Mouse (Mus musculus): ENCODE measurements around the gene Timm10.
"Not testable (repeated sequence)": the region's sequence is repeated elsewhere in the genome, so short reads cannot be mapped to it uniquely, and the experiment has no call there.

Timm10 gene

DNA sequence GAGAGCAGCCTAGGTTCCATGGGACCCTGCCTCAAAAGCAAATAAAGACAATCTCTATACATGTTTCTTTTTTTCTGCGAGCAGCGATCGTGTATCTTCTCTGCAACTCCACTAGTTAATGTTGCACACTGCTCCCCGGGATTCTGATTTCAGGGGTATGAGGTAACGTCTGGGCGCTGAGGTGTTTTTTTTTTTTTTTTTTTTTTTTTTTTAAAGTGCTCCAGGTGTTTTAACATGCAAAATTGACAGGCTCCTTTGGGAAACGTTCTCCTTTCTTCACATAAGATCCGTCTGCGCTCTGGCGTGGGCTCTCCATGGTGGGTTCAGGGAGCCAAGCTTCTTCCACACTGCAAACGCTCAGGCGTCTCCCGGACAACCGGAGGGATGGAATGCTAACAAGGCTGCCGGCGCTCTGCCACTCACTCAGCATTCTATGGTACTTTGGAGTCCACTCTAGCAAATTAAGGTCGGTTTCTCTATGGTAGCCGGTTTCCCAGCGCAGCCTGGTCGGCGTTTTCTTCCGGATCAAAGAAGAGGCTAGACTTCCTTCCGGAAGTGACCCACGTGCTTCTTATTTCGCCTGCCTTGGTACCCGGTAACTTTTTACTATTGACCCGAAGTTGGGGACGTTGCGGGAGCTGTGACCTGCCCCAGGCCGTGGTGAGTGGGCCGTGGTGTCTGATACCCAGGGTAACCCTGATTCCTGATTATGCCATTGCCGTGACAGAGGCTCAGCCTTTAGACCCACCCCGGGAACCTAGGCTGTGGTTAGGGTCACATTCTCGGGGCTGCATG is at the start of gene Timm10:
Timm10 (plus strand) TSS at position 510 of the 795 bp plus-strand sequence.
- peak; percentile 71 for DNase-seq

DNA sequence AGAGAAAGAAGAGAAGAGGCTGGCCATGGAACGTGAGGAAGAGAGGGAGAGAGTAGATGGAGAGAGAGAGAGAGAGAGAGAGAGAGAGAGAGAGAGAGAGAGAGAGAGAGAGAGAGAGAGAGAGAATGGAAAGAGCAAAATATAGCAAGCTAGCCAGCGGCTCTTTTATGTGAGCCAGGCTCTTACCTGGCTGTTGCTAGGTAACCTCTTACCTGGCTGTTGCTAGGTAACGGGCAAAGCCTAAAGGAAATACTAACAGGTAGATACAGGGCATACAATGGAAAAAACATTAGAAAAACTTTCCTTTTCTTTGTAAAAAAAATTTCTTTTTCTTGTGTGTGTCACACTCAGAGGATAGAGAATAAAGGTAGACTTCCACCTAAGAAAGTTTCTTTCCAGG is 49.1 kb upstream of the Timm10 start:
- no peak for DNase-seq

DNA sequence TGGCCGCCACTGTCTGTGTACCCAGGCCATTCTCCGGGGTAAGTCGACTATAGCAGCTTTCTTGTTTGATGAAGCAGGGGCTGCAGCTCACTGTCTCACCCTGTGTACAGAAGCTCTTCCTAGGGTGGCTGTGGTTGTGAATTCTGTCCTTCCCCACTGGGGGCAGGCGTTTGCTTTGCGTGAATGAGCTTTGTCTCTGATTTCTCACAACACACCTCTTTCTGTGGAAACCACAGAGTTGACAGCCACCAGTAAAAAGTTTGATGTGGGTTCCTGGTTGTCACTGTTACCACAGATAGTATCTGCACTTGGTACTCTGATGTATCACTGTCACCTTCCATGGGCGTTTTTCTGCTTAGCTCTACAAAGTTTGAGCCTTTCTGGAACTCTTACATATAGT is 47.6 kb upstream of the Timm10 start:
- peak; percentile 55 for DNase-seq

DNA sequence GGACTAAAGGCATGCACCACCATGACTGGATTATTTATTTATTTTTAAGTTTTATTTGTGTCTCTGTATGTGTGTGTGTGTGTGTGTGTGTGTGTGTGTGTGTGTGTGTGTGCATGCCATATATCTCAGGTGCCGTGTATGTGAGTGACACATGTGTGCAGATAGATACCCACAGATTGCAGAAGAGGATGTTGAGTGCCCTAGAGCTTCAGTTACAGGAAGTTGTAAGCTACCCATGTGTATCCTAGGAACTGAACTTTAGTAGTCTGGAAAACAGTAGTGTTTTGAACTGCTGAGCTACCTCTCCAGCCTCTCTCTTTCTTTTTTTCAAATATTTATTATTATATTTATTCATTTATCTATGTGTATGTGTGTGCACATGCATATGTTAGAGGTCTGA is 43.5 kb upstream of the Timm10 start:
- no peak for DNase-seq

DNA sequence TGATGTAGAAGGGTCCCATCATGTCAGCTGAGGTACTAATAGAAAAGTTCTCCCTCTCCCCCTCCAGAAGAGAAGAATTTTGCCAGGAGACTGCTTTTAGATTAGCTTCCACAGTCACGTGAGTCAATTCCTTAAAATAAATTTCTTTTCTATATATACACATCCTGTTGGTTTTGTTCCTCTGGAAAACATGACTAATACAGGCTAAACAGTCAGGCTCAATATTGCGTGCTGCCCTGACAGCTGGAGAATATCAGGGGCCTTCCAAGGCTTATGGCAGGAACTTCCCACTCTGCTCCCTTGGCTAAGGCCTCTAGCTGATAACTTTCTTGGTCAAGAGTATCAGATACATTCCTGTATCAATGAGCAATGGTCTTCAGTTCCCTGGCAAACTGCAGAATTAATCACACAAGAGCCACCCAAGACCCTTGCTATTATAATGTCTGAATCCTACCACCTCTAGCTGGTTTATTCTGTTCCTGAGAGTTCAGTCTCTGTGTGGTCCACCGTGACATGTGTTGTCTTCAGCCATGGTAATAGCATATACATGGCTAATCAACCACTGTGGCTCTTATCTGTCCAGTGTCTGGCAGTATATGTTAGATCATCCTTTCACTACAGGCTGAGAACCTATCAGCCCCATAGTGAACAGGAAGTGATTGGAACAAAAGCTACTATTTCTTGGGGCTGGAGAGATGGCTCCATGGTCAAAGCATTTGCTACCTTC is 42.8 kb upstream of the Timm10 start:
- no peak for DNase-seq

DNA sequence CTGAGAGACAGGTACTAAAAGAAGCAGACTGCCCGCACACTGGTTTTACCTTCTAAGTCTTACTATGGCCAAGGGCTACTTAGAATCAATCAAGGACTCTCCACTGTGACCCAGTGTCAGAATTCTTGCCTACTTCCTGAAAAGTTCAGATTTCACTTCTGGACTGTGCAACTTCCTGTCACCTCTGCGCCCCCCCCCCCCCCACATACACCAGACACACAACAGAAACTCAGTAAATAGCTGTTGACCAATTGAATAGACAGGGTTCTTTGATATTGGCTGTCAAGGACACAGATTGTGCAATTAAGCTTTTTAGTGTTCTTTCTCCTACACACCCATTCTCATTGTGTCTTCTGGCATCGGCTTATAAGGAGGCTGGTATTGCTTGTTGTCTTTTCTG is 38.5 kb upstream of the Timm10 start:
- DNase-seq, result no peak

DNA sequence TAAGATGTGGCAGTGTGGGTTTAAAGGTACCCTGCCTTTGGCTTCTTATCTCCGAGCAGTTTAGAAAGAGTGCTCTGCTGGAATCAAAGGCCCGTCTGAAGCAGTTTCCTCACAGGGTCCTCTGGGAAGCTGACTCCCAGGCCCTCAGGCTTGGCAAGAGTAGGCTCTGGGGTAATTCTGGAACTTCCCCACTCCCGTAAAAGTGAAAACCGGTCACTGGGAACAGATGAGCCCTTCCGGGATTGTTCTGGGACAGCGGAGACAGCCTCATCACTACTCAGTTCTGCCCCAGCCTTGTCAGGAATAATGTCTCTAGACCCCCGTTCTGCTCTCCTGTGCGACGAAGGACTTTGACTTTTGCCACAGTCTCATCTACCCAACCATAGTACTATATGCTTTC is 36.4 kb upstream of the Timm10 start:
- no peak for DNase-seq

DNA sequence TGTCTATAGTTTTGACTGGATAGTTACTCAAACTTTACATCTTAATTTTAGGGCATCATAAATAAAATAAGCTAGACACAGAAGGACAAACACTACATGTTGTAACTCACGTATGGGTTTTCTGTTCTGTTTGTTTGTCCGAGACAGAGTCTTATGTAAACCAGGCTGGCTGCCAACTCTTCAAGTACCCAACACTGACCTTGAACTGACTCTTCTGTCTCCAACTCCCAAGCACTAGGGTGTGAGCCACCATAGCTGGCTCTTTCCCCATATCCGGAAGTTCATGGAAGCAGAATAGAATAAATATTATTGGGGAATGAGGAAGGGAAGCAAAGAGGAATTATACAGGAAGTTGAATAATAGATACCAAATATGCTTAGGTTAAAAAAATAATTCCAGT is 34.3 kb upstream of the Timm10 start:
- DNase-seq, result no peak

DNA sequence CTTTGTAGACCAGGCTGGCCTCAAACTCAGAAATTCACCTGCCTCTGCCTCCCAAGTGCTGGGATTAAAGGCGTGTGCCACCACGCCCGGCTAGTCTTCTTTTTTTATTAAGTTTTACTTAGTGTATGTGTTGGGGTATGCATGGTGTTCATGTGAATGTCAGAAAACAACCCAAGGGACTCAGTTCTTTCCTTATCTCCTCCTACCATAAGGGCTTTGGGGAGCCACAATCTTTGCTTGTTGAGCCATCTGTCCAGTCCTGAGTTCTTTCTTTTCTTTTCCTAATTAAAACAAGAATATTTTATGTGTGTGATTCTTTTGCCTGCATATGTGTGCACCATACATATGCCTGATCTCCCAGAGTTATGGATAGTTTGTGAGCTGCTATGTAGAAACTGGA is 33.6 kb upstream of the Timm10 start:
- no peak for DNase-seq

DNA sequence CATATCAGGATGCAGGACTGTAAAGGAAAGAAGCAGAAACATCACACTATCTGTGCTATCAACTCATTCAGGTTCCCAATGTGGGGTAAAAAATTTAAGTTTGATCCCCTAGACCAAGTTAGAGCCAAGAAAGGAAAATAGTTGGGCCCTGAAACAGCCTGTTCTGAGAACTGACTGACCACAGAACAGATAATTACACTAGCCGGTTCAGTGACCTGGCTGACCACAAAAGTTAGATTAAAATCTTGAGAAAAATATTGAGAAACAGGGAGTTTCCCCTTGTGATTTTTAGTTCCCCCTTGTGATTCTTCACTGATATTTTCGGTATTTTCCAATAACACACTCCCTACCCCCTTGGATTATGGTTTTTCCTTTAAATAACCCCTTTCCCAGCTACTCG is 32.9 kb upstream of the Timm10 start:
- DNase-seq, result no peak

DNA sequence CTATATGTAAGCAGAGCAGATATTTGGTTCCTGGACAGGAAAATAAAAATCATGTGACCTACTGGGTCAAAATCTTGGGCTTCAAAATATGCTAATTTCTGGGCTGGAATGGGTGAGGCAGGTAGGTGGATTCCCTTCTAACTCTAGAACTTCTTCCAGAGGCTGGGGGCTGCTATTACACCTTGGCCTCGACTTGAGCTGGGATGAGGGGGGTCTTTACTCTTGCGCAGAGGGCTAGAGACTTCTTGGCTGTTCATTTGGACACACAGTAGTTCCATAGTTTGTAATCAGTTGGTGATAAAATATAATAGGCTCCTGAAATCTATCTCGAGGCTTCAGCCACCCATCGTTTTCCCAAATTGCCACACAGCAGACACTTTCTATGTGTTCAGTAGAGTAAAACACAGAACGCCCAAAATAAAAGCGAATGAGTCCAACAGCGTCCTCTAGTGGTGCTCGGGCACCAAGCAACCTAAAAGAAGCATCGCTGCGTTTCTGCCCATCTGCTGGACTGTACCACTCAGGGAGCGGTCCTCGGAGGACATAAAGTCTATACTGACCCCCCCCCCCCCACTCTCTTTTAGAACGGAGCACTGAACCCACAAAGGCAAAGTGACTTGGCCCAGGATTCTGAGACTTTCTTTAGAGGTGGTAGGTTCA is 28.8 kb upstream of the Timm10 start:
- peak; percentile 44 for DNase-seq

DNA sequence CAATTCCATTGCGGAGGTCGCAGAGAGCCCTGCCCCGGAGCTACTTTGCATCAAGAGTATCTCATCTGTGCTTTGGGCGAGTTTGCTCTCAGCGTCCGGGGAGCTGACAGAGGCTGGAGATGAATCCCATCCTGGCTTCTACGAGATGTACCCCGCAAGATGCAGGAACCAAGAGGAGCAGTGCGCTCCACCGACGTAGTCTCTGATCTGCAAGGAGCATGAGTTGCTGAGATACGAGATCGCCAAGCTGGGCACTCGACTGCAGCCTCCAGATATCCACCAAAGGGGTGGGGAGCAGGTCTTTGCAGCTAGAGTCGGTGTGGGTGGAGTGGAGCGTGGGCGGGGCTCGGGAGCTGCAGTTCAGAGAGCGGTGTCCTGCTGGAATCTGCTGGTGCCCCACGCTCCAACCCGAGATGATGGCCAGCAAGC is 28.3 kb upstream of the Timm10 start, which contains the start of gene Ube2l6:
Ube2l6 (plus strand) TSS at position 336 of the 429 bp plus-strand sequence.
- DNase-seq, result peak; percentile 42

DNA sequence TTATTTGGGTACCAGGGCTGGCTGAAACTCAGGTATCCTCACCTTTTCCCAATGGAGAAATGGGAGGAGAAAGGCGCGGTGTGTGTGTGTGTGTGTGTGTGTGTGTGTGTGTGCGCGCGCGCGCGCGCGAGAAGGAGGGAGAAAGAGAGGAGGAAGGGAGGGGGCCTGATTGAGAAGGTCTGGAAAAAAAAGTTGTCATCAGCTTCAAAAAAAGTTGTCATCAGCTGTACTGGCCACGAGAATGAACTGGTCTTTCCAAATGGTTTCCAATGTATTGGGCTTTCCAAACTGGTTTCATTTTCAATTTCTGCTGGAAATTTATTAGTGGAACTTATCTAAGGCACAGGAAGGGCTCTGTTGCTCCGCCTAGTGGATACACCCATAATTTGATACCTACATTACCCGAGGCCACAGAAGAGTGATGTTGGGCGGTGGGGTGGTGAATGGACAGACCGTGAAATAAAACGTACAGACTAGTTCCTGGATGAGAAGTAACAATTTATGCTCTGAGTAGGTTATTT is 27.7 kb upstream of the Timm10 start:
- peak; percentile 50 for DNase-seq

DNA sequence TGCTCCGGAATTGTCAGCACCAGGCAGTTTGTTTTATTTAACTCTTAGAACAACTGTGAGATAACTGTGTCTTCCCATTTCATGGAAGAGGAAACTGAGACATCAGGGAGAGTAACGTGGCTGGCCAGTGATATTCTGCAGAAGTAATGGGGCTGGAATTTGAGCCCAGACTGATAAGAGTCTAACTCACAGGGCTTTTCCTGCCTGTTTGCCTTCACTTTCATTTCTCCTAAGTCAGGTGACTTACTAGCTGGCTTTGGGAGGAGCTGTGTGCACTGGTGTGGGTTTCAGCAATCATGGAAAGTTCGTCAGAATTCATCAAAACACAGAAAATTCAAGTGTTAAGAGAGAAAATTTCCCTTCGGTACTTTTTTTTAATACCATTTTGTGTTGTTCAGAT is 26.5 kb upstream of the Timm10 start:
- no peak for DNase-seq

DNA sequence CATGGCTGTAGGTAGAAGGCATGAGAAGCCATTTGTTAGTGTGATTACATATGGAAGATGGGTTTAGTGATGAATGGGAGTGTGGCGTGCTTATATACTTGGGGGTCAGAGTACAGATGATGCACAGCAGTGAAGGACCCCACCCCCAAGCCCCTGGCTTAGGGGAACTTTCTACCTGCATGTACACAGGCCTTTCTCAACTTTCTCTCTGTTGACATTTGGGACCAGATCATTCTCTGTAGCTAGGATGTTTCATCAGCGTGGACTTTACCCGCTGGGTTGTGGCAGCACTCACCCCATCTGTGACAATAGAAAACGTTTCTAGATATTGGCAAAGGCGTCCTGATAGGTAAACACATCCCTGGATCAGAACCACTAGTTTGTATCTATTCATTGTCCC is 25.6 kb upstream of the Timm10 start:
- DNase-seq, result not testable (repeated sequence)

DNA sequence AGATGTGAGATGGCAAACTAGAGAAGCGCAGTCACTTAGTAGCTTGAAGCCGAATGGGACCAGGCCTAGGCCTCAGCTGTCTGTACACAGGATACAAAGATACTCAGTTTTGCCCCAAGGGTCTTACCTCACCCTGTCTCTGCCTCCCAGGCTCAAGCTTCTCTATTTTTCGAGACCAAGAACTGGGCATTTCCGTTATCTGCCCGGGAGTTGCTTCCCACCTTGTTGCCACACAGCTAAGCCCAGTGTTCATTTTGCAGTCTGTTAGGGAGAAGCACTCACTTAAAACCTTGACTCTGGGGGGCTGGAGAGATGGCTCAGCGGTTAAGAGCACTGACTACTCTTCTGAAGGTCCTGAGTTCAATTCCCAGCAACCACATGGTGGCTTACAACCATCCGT is 22.8 kb upstream of the Timm10 start:
- DNase-seq, result no peak

DNA sequence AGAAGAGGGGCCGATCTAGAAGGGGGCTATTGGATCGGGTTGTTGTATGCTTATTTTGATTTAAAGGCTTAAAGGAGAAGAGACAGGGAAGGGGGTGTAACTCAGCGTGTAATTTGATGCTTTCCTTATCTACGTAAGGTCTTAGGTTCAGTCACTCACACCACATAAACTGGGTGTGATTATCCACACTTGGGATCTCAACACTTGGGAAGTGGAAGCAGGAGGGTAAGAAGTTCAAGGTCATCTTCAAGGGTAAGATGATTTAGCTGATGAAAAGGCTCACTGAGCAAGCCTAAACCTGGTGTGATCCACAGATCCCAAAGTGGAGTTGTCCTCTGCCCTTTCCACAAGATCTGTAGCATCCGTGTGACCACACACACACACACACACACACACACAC is 20.3 kb upstream of the Timm10 start:
- DNase-seq, result no peak

DNA sequence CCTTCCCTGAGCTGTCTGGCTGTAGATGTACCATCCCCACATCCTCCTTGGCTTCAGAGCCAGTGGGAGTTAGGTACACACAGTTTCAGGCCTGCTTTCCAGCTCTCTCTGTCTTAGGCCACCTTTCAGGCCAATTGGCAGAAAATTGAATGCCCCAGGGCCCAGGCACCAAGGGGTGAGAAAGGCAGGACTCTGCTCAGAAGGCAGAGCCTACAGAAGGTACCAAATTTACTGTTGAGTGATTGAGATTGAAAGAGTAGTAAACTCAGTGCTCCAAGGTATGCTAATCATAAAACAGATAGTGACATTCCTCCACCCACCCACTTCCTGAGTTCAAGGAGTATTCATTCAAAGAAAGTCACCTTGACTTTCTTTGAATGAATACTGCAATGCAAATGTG is 17.5 kb upstream of the Timm10 start:
- DNase-seq, result no peak

DNA sequence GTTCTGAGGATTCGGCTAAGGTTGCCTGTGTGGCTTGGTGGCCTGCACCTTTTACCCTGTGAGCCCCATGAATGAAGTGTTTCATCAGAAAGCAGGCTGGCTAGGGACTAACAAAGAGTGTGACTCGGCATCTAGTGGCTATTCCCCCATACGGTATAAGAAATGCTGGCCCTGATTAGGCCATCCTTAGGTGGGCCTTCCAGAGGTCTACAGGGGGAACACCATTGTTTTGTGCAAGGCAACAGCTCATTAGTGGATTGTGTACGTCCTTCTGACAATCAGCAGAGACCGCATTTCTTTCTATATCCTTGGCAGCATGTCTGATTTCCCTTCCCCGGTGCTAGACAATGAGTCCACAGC is 16.3 kb upstream of the Timm10 start:
- no peak for DNase-seq

DNA sequence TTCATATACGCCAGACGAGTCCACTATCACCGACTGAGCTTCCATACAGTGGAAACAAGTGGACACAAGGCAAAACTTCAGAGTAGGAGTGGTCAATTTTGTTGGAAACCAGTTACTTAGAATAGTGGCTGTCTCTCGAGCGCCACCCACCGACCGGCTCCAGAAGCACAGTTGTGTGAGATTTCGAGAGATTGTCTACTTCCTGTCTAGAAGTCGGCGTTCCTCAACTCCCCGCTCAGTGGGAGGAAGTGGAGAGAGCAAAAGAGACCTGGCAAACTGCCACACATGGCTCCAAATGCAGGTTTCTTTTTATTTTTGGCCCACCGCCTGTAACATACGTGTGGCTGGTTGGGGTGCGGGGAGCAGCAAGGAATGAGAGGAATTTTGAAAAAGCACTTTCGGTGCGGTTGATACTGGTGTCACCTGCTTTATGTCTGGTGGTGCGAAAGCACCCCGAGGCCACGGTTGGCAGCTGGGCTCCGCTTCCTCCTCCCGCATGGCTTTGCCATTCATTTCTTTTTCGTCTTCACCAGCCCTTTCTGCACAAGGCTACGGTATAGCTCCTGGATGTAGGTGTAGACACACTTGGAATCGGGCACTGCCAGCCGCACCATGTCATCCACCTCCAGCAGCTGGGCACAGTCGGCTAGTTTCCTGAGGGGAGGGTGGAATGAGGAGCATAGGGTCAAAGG is 15.8 kb upstream of the Timm10 start:
- DNase-seq, result peak; percentile 84

DNA sequence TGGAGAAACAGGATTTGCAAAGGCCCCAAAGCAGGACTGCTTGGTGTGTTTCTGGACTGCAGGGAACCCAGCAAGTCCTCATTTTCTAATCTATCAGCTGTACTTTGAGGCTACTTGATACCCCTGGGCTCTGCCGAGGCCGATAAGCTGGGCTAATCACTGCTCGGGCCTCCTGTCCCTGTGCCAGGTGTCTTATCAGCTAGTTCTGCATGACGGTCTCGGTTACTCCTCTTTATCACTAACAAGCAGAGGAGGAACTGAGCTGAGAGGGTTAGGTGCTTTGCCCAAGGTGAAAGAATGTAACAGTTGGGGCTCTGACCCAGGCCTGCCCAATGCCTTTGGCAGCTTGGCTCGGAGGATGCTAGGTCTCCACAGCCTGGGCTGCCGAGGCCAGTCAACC is 14.9 kb upstream of the Timm10 start:
- no peak for DNase-seq

DNA sequence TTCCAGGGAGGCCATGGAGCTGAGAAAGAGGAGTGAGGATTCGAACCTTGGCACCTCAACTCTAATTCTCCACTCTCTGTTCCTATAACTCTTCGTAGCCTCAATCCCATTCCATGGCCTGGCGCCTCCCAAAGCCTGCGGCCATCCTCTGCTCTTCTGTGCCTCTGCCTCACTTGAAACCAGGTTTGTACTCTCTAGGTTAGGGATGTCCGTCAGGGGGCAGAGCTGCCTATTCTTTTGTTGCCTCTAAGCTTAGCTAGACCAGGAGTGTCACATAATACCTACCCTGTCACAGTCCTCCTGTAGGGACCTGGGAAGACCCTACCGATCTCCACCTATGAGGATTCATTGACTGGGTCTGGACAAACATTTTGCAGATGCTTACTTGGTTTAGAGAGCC is 14.1 kb upstream of the Timm10 start:
- DNase-seq, result no peak

DNA sequence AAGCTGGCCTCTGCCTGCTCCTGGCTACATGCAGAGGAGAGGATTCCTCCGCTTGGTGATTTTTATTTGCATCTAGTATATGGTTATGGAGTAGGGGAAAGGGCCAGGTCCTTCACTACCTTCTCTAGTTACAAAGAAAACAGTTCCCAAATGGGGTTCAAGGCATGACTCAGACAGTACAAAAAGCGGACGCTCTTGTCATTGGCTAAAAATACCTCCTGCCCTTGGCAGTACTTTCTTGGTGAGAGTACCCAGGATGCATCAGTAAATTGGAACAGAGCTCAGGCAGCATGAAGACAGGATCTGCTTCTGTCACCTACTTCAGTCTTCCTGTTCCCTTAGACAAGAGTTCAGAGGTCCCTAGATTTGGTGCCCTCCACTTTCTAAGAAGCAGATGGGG is 6.9 kb upstream of the Timm10 start:
- no peak for DNase-seq
